Mouse (Mus musculus) midbrain, embryonic 11.5 days (tissue): ENCODE results near the gene Ap1b1. TPM values are rescaled to one million over a fixed set of nuclear protein-coding genes. Genes with fewer than 3 reads are reported as not detected.

Source experiments
- ATAC-seq: fragments of 200-750 bp; cut with Nextera tagmentation; 2 replicates; pipeline ENCODE4 v1.8.0; 2017; ENCODE audit warnings: moderate TSS enrichment, moderate library complexity; ENCODE audit not compliant: low FRiP score
- DNase-seq: peaks from one replicate; pipeline ENCODE4 v3.0.0; 2015; ENCODE audit warnings: low spot score; ENCODE audit errors: missing footprints
- H3K27ac ChIP-seq: fragments of 300-500 bp; sonication (generic); 2 replicates; pipeline ENCODE4 v1.5.1; 2014; ENCODE audit warnings: low read depth, low read length
- H3K27me3 ChIP-seq: fragments of 300-500 bp; sonication (generic); 2 replicates; pipeline ENCODE4 v1.6.1; 2014; ENCODE audit warnings: mild to moderate bottlenecking, low read length, moderate library complexity, mixed read lengths; ENCODE audit not compliant: control insufficient read depth, insufficient read depth
- H3K36me3 ChIP-seq: fragments of 300-500 bp; sonication (generic); 2 replicates; pipeline ENCODE4 v1.6.1; 2014; ENCODE audit warnings: mild to moderate bottlenecking, low read length, moderate library complexity, mixed read lengths; ENCODE audit not compliant: control insufficient read depth, insufficient read depth
- H3K4me1 ChIP-seq: fragments of 300-500 bp; sonication (generic); 2 replicates; pipeline ENCODE4 v1.6.1; 2014; ENCODE audit warnings: low read length; ENCODE audit not compliant: control insufficient read depth, insufficient read depth
- H3K4me2 ChIP-seq: fragments of 300-500 bp; sonication (generic); 2 replicates; pipeline ENCODE4 v1.6.1; 2014; ENCODE audit warnings: mild to moderate bottlenecking, moderate library complexity
- H3K4me3 ChIP-seq: fragments of 300-500 bp; sonication (generic); 2 replicates; pipeline ENCODE4 v1.5.1; 2014; ENCODE audit warnings: low read depth, low read length
- H3K9ac ChIP-seq: fragments of 300-500 bp; sonication (generic); 2 replicates; pipeline ENCODE4 v1.6.1; 2014; ENCODE audit warnings: low read length
- H3K9me3 ChIP-seq: fragments of 300-500 bp; sonication (generic); 2 replicates; pipeline ENCODE4 v1.6.1; 2016; ENCODE audit warnings: low read length; ENCODE audit not compliant: control insufficient read depth
- whole genome bisulfite sequencing: fragments of 180-500 bp; shearing (Covaris S2); extraction: QIAGEN DNeasy Blood & Tissue Kit; methylation state at CpG from one replicate; pipeline ENCODE4 v1.1.7; 2014; 5-methylcytosine and 5-hydroxymethylcytosine counted together
- polyA plus RNA-seq: library from polyadenylated mRNA; unstranded; fragments of >200 nt; fragmentation: Nextera tagmentation; extraction: Ambion mirVana; gene quantifications from 2 replicates; pipeline ENCODE4 v1.2.1, GENCODE M21; 2014

Ap1b1 gene
- polyA plus RNA-seq, 1 experiment from 2014 or later, result 59.5 TPM

DNA sequence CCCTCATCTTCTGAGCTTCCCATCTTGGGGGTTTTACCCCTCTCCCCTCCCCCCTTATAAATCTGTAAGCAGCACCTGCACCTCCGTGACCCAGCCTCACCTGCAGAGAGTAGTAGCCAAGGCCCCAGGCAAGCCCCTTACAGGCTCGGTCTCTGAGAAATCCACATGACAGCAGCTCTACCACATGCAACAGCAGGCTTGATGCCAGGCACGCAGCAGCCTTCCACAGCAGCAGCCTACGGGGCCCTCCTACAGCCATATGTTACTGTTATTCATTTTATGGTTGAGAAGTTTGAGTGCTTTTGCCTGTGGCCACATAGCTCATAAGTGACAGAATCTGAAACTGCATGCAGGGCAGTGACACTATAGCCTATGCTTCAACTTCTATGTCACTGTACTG is 48.8 kb downstream of the Ap1b1 start:
- H3K27ac ChIP-seq, result no peak overlapping the region
- peaks cover 17% of the 10 kb centered on the region for H3K36me3 ChIP-seq
- H3K4me3 ChIP-seq, result no peak overlapping the region
- H3K4me1 ChIP-seq, result no peaks in the 10 kb centered on the region
- DNase-seq (no peak), ATAC-seq (no peak)
- 94% methylated on average over 4 of the region's 4 CpGs for WGBS
- no peaks in the 10 kb centered on the region for H3K27me3 ChIP-seq
- no peak overlapping the region for H3K9ac ChIP-seq
- H3K9me3 ChIP-seq, result no peaks in the 10 kb centered on the region
- no peak overlapping the region for H3K4me2 ChIP-seq

DNA sequence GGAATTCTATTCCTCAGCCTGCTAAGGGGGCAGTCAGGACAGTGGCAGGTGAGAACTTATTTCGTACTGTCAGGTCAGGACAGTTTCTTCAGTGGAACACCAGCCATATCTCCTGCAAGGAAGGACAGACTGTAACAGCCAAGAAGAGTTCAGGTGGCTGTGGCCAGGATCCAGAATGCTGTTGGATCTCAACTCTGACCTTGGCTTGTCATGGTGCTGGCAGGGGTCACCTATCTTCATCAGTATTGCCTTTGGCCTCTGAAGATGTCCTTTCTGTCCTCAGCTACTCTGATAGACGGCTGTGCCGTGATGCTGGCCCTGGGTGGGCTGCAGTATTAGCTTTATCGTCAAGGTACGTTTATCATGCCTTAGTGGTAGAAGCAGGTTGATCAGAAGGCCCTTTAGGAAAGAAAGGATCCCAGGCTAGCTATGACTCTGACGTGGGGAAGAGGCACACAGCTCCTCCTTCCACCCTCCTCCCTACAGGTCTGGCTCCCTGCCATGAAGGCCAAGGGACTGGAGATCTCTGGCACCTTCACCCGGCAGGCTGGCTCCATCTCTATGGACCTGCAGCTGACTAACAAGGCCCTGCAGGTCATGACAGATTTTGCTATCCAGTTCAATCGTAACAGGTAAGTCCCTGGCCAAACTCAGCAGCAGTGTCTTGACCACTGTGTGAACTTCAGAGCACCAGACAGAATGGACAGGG is 50.7 kb downstream of the Ap1b1 start:
- no peaks in the 10 kb centered on the region for H3K9me3 ChIP-seq
- no peak overlapping the region for H3K27ac ChIP-seq
- H3K36me3 ChIP-seq, result peaks cover 9% of the 10 kb centered on the region
- 93% methylated on average over 8 of the region's 8 CpGs for WGBS
- no peak overlapping the region for H3K4me3 ChIP-seq
- ATAC-seq (no peak), DNase-seq (no peak)
- no peaks in the 10 kb centered on the region for H3K4me1 ChIP-seq
- H3K4me2 ChIP-seq, result no peak overlapping the region
- no peak overlapping the region for H3K9ac ChIP-seq
- H3K27me3 ChIP-seq, result no peaks in the 10 kb centered on the region

DNA sequence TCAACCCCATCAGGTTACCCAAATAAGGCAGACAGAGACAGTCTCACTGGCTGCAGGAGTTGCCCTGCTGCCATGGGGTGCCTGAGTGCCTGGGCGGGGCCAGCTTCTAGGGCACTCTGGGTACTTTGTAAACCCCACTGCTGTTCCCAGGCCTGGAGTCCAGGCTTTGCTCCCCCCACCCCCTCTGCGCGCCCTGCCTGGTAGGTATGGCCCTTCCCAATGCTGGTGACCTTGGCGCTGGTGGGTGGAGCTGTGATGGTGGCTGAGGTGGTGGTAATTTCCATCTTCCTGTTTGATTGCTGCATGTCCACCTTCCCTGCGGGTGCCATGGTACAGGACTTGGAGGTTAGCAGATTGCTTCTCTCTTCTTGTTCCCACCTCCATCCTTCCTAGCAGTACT is 54.0 kb downstream of the Ap1b1 start:
- ATAC-seq, result no peak
- no peak overlapping the region for H3K4me3 ChIP-seq
- peak; percentile 77 for DNase-seq
- H3K4me1 ChIP-seq, result no peaks in the 10 kb centered on the region
- H3K4me2 ChIP-seq, result no peak overlapping the region
- no peaks in the 10 kb centered on the region for H3K27me3 ChIP-seq
- no peak overlapping the region for H3K9ac ChIP-seq
- H3K36me3 ChIP-seq, result peaks cover 4% of the 10 kb centered on the region; the same call in 1 of the 2 replicates
- H3K9me3 ChIP-seq, result no peaks in the 10 kb centered on the region
- 89% methylated on average over 5 of the region's 5 CpGs for WGBS
- H3K27ac ChIP-seq, result no peak overlapping the region

DNA sequence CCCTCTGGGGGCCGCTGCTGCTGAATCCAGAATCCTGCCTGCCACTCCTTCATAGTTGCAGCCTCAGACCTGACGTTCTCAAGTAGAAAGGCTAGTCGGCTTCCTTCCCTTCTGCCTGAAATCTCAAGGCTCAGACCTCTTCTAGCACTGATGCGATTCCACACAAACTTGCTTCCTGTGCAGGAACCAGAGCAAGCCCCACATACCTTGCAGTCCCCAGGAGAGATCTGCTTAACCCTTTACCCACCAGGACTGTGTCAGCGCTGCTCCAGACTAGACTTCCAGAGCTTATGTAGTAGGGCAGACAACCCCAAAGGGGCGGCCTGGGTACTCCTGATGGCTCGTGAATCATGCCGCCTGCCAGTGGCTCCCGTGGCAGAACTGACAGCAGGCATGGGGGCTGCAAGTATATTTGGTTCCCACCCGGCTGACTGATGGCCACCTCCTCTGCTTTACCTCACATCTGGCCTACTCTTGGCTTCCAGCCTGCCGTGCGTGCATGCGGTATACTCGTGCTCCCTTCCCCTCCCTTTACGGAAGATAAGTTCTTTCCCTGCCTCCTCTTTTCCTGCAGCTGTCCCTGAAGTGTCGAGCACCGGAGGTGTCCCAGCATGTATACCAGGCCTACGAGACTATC is 54.6 kb downstream of the Ap1b1 start:
- H3K27ac ChIP-seq, result no peak overlapping the region
- peaks cover 4% of the 10 kb centered on the region; the same call in 1 of the 2 replicates for H3K36me3 ChIP-seq
- H3K4me3 ChIP-seq, result no peak overlapping the region
- DNase-seq (no peak), ATAC-seq (no peak)
- H3K4me2 ChIP-seq, result no peak overlapping the region
- H3K9me3 ChIP-seq, result no peaks in the 10 kb centered on the region
- H3K9ac ChIP-seq, result no peak overlapping the region
- H3K4me1 ChIP-seq, result no peaks in the 10 kb centered on the region
- WGBS, result 88% methylated on average over 18 of the region's 18 CpGs
- no peaks in the 10 kb centered on the region for H3K27me3 ChIP-seq

DNA sequence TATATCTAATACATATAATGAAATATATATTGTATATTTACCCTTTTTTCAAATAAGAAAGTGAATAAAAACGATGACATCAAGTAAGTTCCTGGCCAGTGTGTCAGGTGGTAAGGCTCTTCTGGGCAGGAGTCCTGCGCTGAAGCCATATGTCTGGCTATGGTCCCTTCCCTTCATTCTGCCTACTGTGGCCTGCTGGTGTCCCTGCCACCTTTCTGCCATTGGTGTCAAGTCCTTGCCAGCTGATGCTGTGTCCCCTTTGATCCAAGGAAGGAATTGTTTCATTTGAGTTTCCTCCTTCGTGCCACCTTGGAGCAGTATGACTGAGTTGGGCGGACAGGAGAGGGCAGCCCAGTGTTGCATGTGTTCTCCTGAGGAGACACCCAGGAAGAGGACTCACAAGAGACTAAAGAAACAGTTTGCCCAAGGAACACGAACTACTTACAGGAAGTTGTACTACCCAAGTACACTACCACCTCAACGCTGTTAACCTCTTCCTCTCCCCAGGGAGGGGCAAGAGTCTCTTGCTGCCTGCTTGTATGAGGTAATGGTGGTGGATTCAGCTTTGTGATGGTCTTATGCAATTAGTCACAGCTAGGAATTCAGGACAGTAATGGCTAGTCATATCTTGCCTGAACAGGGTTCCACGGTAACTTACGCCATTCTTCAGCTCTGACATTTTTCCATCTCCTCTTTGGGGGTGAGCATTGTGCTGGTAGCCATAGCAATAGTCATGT is 56.2 kb downstream of the Ap1b1 start:
- WGBS, result 92% methylated on average over 8 of the region's 8 CpGs

DNA sequence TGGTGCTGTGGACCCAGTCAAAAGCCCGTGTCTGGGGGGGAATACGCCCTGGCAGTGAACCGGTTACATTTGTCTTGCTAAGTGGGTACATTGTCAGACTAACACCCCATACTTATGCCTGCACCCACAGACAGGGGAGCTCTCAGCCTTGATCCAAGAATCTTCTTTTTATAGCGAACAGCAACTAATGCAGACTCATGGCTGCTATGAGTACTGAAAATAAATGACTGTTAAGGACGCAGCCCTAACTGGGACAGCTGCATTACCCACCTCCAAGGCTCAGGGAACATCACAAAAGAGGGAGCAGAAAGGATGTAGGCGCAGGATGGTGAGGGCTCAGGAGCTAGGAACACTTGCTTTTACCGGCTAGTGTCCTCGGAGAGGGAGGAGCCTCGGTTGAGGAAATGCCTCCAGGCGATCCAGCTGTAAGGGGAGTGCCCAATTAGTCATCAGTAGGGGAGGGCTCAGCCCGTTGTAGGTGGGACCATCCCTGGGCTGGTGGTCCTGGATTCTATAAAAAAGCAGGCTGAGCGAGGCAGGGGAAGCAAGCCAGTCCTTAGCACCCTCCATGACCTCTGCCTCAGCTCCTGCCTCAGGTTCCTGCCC is 59.8 kb downstream of the Ap1b1 start:
- H3K9ac ChIP-seq, result no peak overlapping the region
- H3K36me3 ChIP-seq, result no peaks in the 10 kb centered on the region
- no peaks in the 10 kb centered on the region for H3K9me3 ChIP-seq
- DNase-seq, result no peak
- no peak overlapping the region for H3K27ac ChIP-seq
- no peak overlapping the region for H3K4me3 ChIP-seq
- H3K4me1 ChIP-seq, result no peaks in the 10 kb centered on the region
- ATAC-seq, result no peak
- no peak overlapping the region for H3K4me2 ChIP-seq
- WGBS, result 53% methylated on average over 12 of the region's 12 CpGs
- H3K27me3 ChIP-seq, result no peaks in the 10 kb centered on the region

More for the DNA sequence above, 56.2 kb downstream of the Ap1b1 start:
- no peaks in the 10 kb centered on the region for H3K36me3 ChIP-seq
- no peaks in the 10 kb centered on the region for H3K4me1 ChIP-seq
- H3K4me2 ChIP-seq, result no peak overlapping the region
- H3K27ac ChIP-seq, result no peak overlapping the region
- ATAC-seq (no peak), DNase-seq (no peak)
- no peak overlapping the region for H3K9ac ChIP-seq
- no peaks in the 10 kb centered on the region for H3K27me3 ChIP-seq
- no peaks in the 10 kb centered on the region for H3K9me3 ChIP-seq
- no peak overlapping the region for H3K4me3 ChIP-seq

DNA sequence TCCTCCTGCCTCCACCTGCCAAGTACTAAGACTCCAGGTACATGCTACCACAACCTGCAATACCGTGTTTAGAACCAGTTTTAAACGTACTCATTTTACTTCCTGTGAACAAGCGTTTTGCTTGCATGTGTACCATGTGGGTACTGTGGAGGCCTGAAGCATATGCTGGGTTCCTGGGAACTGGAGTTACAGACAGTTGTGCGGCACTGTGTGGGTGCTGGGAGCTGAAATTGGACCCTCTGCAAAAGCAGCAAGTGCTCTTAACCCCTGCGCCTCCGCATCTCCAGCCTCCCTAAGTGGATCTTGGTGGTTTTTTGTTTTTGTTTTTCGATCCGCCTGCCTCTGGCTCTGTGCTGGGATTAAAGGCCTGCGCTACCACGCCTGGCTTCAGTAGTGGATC is 65.0 kb downstream of the Ap1b1 start:
- H3K9me3 ChIP-seq, result no peaks in the 10 kb centered on the region
- no peak overlapping the region for H3K4me3 ChIP-seq
- 72% methylated on average over 10 of the region's 10 CpGs for WGBS
- DNase-seq (peak; percentile 70), ATAC-seq (no peak)
- no peak overlapping the region for H3K9ac ChIP-seq
- peaks cover 8% of the 10 kb centered on the region for H3K27me3 ChIP-seq
- no peak overlapping the region for H3K27ac ChIP-seq
- H3K4me1 ChIP-seq, result peaks cover 11% of the 10 kb centered on the region
- no peaks in the 10 kb centered on the region for H3K36me3 ChIP-seq
- no peak overlapping the region for H3K4me2 ChIP-seq

DNA sequence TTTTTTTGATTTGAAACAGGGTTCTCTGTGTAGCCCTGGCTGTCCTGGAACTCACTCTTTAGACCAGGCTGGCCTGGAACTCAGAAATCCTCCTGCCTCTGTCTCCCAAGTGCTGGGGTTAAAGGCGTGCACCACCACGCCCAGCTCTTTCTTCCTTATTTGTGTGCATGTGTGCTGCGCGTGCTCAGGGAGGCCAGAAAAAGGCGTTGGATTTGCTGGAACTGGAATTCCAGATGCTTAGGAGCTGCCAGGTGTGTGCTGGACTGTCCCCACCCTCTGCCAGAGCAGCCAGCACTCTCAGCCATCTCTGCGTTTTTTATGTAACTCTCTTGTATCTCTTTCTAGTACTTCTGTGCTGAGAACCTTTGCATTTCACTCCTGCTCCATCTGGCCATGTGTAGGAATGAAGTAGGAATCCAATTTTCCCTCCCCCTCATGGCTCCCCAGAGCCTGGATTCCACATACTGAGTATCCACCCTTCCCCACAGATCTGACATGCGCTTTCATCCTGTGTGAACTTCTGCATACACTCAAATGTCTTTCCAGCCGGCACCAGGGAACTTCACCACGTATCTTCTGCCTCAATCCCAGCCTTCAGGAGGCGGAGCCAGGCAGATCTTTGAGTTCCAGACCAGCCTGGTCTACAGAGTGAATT is 65.7 kb downstream of the Ap1b1 start:
- H3K27ac ChIP-seq, result no peak overlapping the region
- H3K4me1 ChIP-seq, result peaks cover 14% of the 10 kb centered on the region
- H3K9ac ChIP-seq, result no peak overlapping the region
- WGBS, result 76% methylated on average over 10 of the region's 10 CpGs
- DNase-seq (peak; percentile 45), ATAC-seq (no peak)
- no peaks in the 10 kb centered on the region for H3K9me3 ChIP-seq
- H3K4me3 ChIP-seq, result no peak overlapping the region
- no peaks in the 10 kb centered on the region for H3K36me3 ChIP-seq
- no peak overlapping the region for H3K4me2 ChIP-seq
- peaks cover 15% of the 10 kb centered on the region for H3K27me3 ChIP-seq
